Mouse (Mus musculus): ENCODE results near the gene Polr2f. TPM values are rescaled to one million over a fixed set of nuclear protein-coding genes. Genes with fewer than 3 reads are reported as not detected.

Polr2f gene
- polyA plus RNA-seq, 1 experiment from 2014 or later: 337 TPM

- Histone ChIP-seq H3K4me2 (replicated peaks) (no peak overlapping the region), H3K27ac (no peak overlapping the region), H3K9me3 (replicated peaks) (no peaks in the 10 kb centered on the region), H3K4me1 (peaks cover 7% of the 10 kb centered on the region), H3K36me3 (peaks cover 31% of the 10 kb centered on the region), H3K4me3 (no peak overlapping the region), H3K27me3 (no peaks in the 10 kb centered on the region; the same call in 1 of the 2 replicates), H3K9ac (no peak overlapping the region)
- ATAC-seq (ENCODE audit: low FRiP score): no peak
- 68% methylated on average over 11 of the region's 11 CpGs for WGBS
These were observed 4.8 kb upstream of the Polr2f start for GRCm38 (mm10) chr15:79135783-79136575.

- Histone ChIP-seq H3K4me1 (peaks cover 19% of the 10 kb centered on the region), H3K27ac (no peak overlapping the region), H3K36me3 (peaks cover 15% of the 10 kb centered on the region), H3K9me3 (replicated peaks) (no peaks in the 10 kb centered on the region), H3K4me2 (replicated peaks) (no peak overlapping the region), H3K4me3 (no peak overlapping the region), H3K9ac (no peak overlapping the region), H3K27me3 (no peaks in the 10 kb centered on the region; the same call in 1 of the 2 replicates)
- no peak for ATAC-seq (ENCODE audit: low FRiP score)
- 63% methylated on average over 10 of the region's 10 CpGs for WGBS
These were observed 1.2 kb upstream of the Polr2f start for GRCm38 (mm10) chr15:79139640-79140039.

GRCm38 (mm10) chr15:79141566-79141917 is 733 bp downstream of the Polr2f start:
- Histone ChIP-seq H3K9me3 (replicated peaks) (no peaks in the 10 kb centered on the region), H3K27ac (no peak overlapping the region), H3K36me3 (peaks cover 31% of the 10 kb centered on the region), H3K9ac (peak overlapping the region; percentile 77), H3K27me3 (no peaks in the 10 kb centered on the region; the same call in 1 of the 2 replicates), H3K4me1 (peaks cover 19% of the 10 kb centered on the region), H3K4me3 (peak overlapping the region; percentile 58), H3K4me2 (replicated peaks) (peak overlapping the region; percentile 94)
- 2% methylated on average over 7 of the region's 7 CpGs for WGBS
- ATAC-seq (ENCODE audit: low FRiP score): peak; percentile 64; the same call in 1 of the 2 replicates

- Histone ChIP-seq H3K9me3 (replicated peaks) (no peaks in the 10 kb centered on the region), H3K36me3 (peaks cover 45% of the 10 kb centered on the region), H3K4me2 (replicated peaks) (no peak overlapping the region), H3K4me3 (no peak overlapping the region), H3K27me3 (no peaks in the 10 kb centered on the region; the same call in 1 of the 2 replicates), H3K27ac (no peak overlapping the region), H3K9ac (no peak overlapping the region), H3K4me1 (peaks cover 19% of the 10 kb centered on the region)
- ATAC-seq (ENCODE audit: low FRiP score): no peak
- WGBS: 86% methylated on average over 12 of the region's 12 CpGs
These were observed 2.5 kb downstream of the Polr2f start for GRCm38 (mm10) chr15:79143316-79143715.

GRCm38 (mm10) chr15:79144021-79144420 is 3.2 kb downstream of the Polr2f start:
- peaks cover 19% of the 10 kb centered on the region for H3K4me1 ChIP-seq
- H3K9me3 ChIP-seq (replicated peaks): no peaks in the 10 kb centered on the region
- 91% methylated on average over 8 of the region's 8 CpGs for WGBS
- H3K4me2 ChIP-seq (replicated peaks): no peak overlapping the region
- peaks cover 48% of the 10 kb centered on the region for H3K36me3 ChIP-seq
- no peak overlapping the region for H3K27ac ChIP-seq
- H3K4me3 ChIP-seq: no peak overlapping the region
- no peak for ATAC-seq (ENCODE audit: low FRiP score)
- H3K9ac ChIP-seq: no peak overlapping the region
- no peaks in the 10 kb centered on the region; the same call in 1 of the 2 replicates for H3K27me3 ChIP-seq

- Histone ChIP-seq H3K36me3 (peaks cover 59% of the 10 kb centered on the region), H3K4me1 (peaks cover 15% of the 10 kb centered on the region), H3K9ac (no peak overlapping the region), H3K27ac (no peak overlapping the region), H3K4me2 (replicated peaks) (no peak overlapping the region), H3K9me3 (replicated peaks) (no peaks in the 10 kb centered on the region), H3K4me3 (no peak overlapping the region), H3K27me3 (no peaks in the 10 kb centered on the region)
- 91% methylated on average over 7 of the region's 7 CpGs for WGBS
- no peak for ATAC-seq (ENCODE audit: low FRiP score)
These were observed 4.7 kb downstream of the Polr2f start for GRCm38 (mm10) chr15:79145522-79145921.

GRCm38 (mm10) chr15:79148533-79148932 is 7.7 kb downstream of the Polr2f start:
- H3K4me3 ChIP-seq: no peak overlapping the region
- no peak overlapping the region for H3K27ac ChIP-seq
- no peak for ATAC-seq (ENCODE audit: low FRiP score)
- H3K9me3 ChIP-seq (replicated peaks): no peaks in the 10 kb centered on the region
- no peak overlapping the region for H3K4me2 ChIP-seq (replicated peaks)
- peaks cover 71% of the 10 kb centered on the region for H3K36me3 ChIP-seq
- no peak overlapping the region for H3K9ac ChIP-seq
- WGBS: 54% methylated on average over 7 of the region's 7 CpGs
- H3K27me3 ChIP-seq: no peaks in the 10 kb centered on the region
- peaks cover 24% of the 10 kb centered on the region for H3K4me1 ChIP-seq

- Histone ChIP-seq H3K9ac (peak overlapping the region; percentile 18), H3K27ac (peak overlapping the region; percentile 94), H3K4me2 (replicated peaks) (peak overlapping the region; percentile 8; the same call in 1 of the 2 replicates), H3K4me3 (no peak overlapping the region), H3K27me3 (no peaks in the 10 kb centered on the region), H3K4me1 (peaks cover 33% of the 10 kb centered on the region), H3K36me3 (peaks cover 39% of the 10 kb centered on the region), H3K9me3 (replicated peaks) (no peaks in the 10 kb centered on the region)
- 37% methylated on average over 8 of the region's 8 CpGs for WGBS
- peak; percentile 26 for ATAC-seq (ENCODE audit: low FRiP score)
These were observed 11.1 kb downstream of the Polr2f start for GRCm38 (mm10) chr15:79151881-79152280.

GRCm38 (mm10) chr15:79152709-79153108 is 11.9 kb downstream of the Polr2f start:
- H3K4me2 ChIP-seq (replicated peaks): no peak overlapping the region
- H3K36me3 ChIP-seq: peaks cover 31% of the 10 kb centered on the region
- H3K27ac ChIP-seq: peak overlapping the region; percentile 94
- ATAC-seq (ENCODE audit: low FRiP score): 0 out of 2 replicates have a peak, but pooled peaks have one; percentile 30
- WGBS: 48% methylated on average over 6 of the region's 6 CpGs
- H3K4me1 ChIP-seq: peaks cover 33% of the 10 kb centered on the region
- H3K27me3 ChIP-seq: no peaks in the 10 kb centered on the region
- H3K9ac ChIP-seq: 0 out of 2 replicates have a peak overlapping the region, but pooled peaks have one; percentile 4
- H3K4me3 ChIP-seq: no peak overlapping the region
- H3K9me3 ChIP-seq (replicated peaks): no peaks in the 10 kb centered on the region

- ATAC-seq (ENCODE audit: low FRiP score): no peak
- H3K4me2 ChIP-seq (replicated peaks): no peak overlapping the region
- peaks cover 12% of the 10 kb centered on the region for H3K36me3 ChIP-seq
- H3K4me1 ChIP-seq: peaks cover 35% of the 10 kb centered on the region
- no peak overlapping the region for H3K4me3 ChIP-seq
- peaks cover 13% of the 10 kb centered on the region for H3K27me3 ChIP-seq
- H3K9ac ChIP-seq: 0 out of 2 replicates have a peak overlapping the region, but pooled peaks have one; percentile 32
- H3K9me3 ChIP-seq (replicated peaks): no peaks in the 10 kb centered on the region
- 18% methylated on average over 3 of the region's 3 CpGs for WGBS
- peak overlapping the region; percentile 35; the same call in 1 of the 2 replicates for H3K27ac ChIP-seq
These were observed 14.8 kb downstream of the Polr2f start for GRCm38 (mm10) chr15:79155572-79155971.

GRCm38 (mm10) chr15:79162301-79162700 is 21.5 kb downstream of the Polr2f start:
- Histone ChIP-seq H3K9me3 (replicated peaks) (no peaks in the 10 kb centered on the region), H3K9ac (no peak overlapping the region), H3K4me3 (peak overlapping the region; percentile 32), H3K27me3 (peaks cover 69% of the 10 kb centered on the region), H3K27ac (no peak overlapping the region), H3K4me2 (replicated peaks) (peak overlapping the region; percentile 22), H3K36me3 (no peaks in the 10 kb centered on the region), H3K4me1 (peaks cover 34% of the 10 kb centered on the region)
- ATAC-seq (ENCODE audit: low FRiP score): no peak
- 65% methylated on average over 7 of the region's 7 CpGs for WGBS

GRCm38 (mm10) chr15:79162822-79163221 is 22.0 kb downstream of the Polr2f start:
- H3K27ac ChIP-seq: no peak overlapping the region
- 37% methylated on average over 14 of the region's 14 CpGs for WGBS
- peaks cover 34% of the 10 kb centered on the region for H3K4me1 ChIP-seq
- peak overlapping the region; percentile 22; the same call in 1 of the 2 replicates for H3K4me2 ChIP-seq (replicated peaks)
- peak overlapping the region; percentile 32 for H3K4me3 ChIP-seq
- peaks cover 69% of the 10 kb centered on the region for H3K27me3 ChIP-seq
- H3K9me3 ChIP-seq (replicated peaks): no peaks in the 10 kb centered on the region
- H3K36me3 ChIP-seq: no peaks in the 10 kb centered on the region
- no peak for ATAC-seq (ENCODE audit: low FRiP score)
- no peak overlapping the region for H3K9ac ChIP-seq
